Mouse (Mus musculus) hindbrain, embryonic 10.5 days (tissue): Measurements from ENCODE around the gene Ptprcap. TPM values are rescaled to one million over a fixed set of nuclear protein-coding genes. Genes with fewer than 3 reads are reported as not detected.

Source experiments
- DNase-seq: peaks from one replicate; pipeline ENCODE4 v3.0.0-alpha.2; 2017; ENCODE audit warnings: low spot score
- H3K27ac ChIP-seq: fragments of 300-500 bp; sonication (generic); 2 replicates; pipeline ENCODE4 v1.5.1; 2016; ENCODE audit warnings: mild to moderate bottlenecking, moderate library complexity
- H3K27me3 ChIP-seq: fragments of 300-500 bp; sonication (generic); 2 replicates; pipeline ENCODE4 v1.6.1; 2016; ENCODE audit warnings: mild to moderate bottlenecking; ENCODE audit not compliant: poor library complexity, insufficient read depth, severe bottlenecking
- H3K36me3 ChIP-seq: fragments of 300-500 bp; sonication (generic); 2 replicates; pipeline ENCODE4 v1.6.1; 2016; ENCODE audit warnings: mild to moderate bottlenecking, moderate library complexity
- H3K4me1 ChIP-seq: fragments of 300-500 bp; sonication (generic); replicated peaks from 2 replicates; pipeline ENCODE4 v1.6.1; 2016; ENCODE audit warnings: mild to moderate bottlenecking
- H3K4me3 ChIP-seq: fragments of 300-500 bp; sonication (generic); 2 replicates; pipeline ENCODE4 v1.5.1; 2016; ENCODE audit warnings: mild to moderate bottlenecking, moderate library complexity
- H3K9me3 ChIP-seq: fragments of 300-500 bp; sonication (generic); 2 replicates; pipeline ENCODE4 v1.6.1; 2016; ENCODE audit warnings: mild to moderate bottlenecking, moderate library complexity
- WGBS: fragments of 180-500 bp; shearing (Covaris S2); methylation state at CpG from one replicate; pipeline ENCODE4 v1.1.7; 2016; 5-methylcytosine and 5-hydroxymethylcytosine counted together
- polyA plus RNA-seq: library from polyadenylated mRNA; unstranded; fragments of >200 nt; fragmentation: Nextera tagmentation; extraction: Ambion mirVana; gene quantifications from 2 replicates; pipeline ENCODE4 v1.2.1, GENCODE M21; 2016

Ptprcap gene
- polyA plus RNA-seq, 1 experiment from 2014 or later = 0.51 TPM

DNA sequence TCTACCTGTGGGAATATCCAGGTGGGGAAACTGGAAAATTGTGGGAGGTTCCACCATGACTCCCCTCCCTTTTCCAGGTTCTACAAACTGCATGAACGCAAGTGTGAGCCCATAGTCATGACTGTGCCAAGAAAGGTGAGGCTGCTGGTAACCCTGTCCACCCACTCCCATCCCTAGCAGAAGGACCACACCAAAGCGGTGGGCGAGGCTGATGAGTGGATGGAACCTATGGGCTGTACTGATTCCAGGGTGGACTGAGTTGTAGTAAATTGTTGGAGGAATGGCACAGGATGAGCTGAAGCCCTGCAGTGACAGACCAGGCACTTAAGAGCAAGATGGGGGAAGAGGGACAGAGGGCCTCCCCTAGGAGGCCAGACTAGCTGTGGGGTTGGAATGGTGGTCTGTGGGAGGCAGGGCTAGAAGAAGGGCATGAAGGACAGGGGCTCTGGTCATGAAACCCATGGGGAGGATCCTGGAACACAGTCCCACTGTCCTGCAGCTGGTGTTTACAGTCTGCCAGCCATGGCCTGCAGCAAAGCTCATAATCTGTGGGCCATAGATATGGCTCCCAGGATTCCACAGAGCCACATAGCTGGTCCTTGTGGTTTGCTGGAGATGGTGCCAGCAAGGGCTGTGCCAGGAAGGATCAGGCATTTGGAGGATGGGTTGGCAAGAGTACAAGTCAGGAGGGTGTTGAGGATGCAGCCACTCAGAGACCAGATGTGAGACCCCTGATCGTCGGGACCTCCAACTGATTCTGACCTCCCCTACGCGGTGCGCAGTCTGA is 766 bp upstream of the Ptprcap start:
- Histone ChIP-seq H3K4me1 (peaks cover 44% of the 10 kb centered on the region), H3K36me3 (peaks cover 70% of the 10 kb centered on the region), H3K9me3 (no peaks in the 10 kb centered on the region), H3K27ac (no peak overlapping the region), H3K27me3 (no peaks in the 10 kb centered on the region), H3K4me3 (no peak overlapping the region)
- DNase-seq = no peak
- 90% methylated on average over 8 of the region's 8 CpGs for WGBS

DNA sequence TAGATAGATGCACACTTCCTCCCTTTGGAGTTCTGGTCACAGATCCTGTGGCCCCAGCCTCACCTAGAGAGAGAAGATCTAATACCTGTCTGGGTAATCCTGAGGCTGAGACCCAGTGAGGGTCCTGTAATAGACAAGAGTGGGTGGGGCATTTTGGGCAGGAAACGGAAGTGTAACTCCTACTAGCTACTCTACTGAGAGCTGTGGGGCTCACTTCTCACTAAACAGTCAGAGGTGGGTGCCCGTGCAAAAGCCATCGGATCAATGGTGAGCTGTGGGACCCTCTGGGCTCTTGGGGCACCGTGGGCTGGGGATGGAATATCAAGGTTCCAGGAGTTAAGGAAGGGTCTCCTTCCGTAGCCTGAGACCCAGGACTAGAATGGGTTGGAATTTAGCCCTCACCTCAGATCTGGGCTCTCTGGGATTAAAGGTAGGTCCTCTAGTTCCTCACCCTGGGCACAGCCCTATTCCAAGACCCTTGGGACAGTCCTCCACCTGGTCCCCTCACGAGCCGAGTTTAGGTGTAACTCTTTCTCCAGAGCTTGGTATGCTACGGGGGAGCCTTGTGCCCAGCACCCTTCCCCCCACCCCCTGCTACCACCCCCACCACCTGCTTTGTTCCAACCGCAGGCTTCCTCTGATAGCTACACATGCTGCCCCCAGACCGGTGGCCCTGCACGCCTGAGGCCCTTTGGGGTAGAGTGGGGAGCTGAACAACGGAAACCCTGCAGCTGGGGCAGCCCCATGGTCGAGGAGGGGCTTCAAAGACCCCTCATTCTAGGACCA is 1.2 kb downstream of the Ptprcap start:
- H3K36me3 ChIP-seq = peaks cover 90% of the 10 kb centered on the region
- H3K4me3 ChIP-seq = no peak overlapping the region
- H3K9me3 ChIP-seq = no peaks in the 10 kb centered on the region
- no peaks in the 10 kb centered on the region for H3K27me3 ChIP-seq
- H3K4me1 ChIP-seq = peaks cover 25% of the 10 kb centered on the region
- DNase-seq = no peak
- WGBS = 81% methylated on average over 13 of the region's 13 CpGs
- H3K27ac ChIP-seq = no peak overlapping the region

GRCm38 (mm10) chr19:4155223-4156072 is 2.0 kb downstream of the Ptprcap start:
- Histone ChIP-seq H3K27ac (peak overlapping the region; percentile 76), H3K4me3 (no peak overlapping the region), H3K27me3 (no peaks in the 10 kb centered on the region), H3K4me1 (peaks cover 17% of the 10 kb centered on the region), H3K9me3 (no peaks in the 10 kb centered on the region), H3K36me3 (peaks cover 88% of the 10 kb centered on the region)
- WGBS = 76% methylated on average over 6 of the region's 6 CpGs
- DNase-seq = no peak

GRCm38 (mm10) chr19:4156073-4156579 is 2.7 kb downstream of the Ptprcap start:
- Histone ChIP-seq H3K36me3 (peaks cover 88% of the 10 kb centered on the region), H3K27me3 (no peaks in the 10 kb centered on the region), H3K4me3 (no peak overlapping the region), H3K27ac (peak overlapping the region; percentile 76), H3K9me3 (no peaks in the 10 kb centered on the region), H3K4me1 (peaks cover 17% of the 10 kb centered on the region)
- 75% methylated on average over 20 of the region's 20 CpGs for WGBS
- DNase-seq = no peak

DNA sequence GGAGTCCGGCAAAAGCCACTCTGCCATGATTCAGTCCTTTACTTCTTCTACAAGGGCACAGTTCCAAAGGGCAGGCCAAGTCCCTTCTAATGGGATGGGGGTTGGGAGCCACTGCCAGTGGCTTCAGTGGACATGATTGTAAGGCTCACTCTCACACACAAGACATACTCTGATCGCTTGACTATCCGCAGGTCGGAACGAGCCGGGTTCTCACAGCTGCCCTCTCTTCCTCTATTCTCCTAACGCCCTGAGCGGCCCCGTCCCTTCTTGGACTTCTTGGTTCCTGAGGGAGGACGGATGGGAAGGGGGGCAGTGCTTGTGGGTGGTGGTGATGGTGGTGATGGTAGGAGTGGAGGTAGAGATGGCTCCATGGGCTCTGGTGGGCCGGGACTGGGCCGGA is 3.4 kb downstream of the Ptprcap start:
- no peak for DNase-seq
- Histone ChIP-seq H3K4me3 (no peak overlapping the region), H3K27ac (no peak overlapping the region), H3K4me1 (peaks cover 17% of the 10 kb centered on the region), H3K9me3 (no peaks in the 10 kb centered on the region), H3K36me3 (peaks cover 88% of the 10 kb centered on the region), H3K27me3 (no peaks in the 10 kb centered on the region)
- WGBS = 92% methylated on average over 12 of the region's 12 CpGs

DNA sequence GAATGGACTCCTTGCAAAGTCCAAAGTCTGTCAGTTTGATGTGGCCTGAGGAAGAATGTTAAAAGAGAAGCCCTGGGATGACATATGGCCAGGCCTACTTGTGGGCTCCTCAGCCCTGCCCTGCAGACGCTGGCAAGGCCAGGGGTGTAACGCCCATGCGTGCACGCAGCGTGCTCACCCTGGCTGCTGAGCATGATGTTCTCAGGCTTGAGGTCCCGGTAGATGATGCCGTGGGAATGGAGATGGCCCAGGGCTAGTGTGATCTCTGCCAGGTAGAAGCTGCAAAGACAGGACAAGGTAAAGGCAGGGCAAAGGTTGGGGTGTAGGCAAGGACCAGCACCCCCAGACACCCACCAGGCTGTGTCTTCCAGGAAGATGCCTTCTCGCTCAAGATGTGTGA is 5.6 kb downstream of the Ptprcap start:
- H3K27ac ChIP-seq = no peak overlapping the region
- no peaks in the 10 kb centered on the region for H3K27me3 ChIP-seq
- H3K4me3 ChIP-seq = no peak overlapping the region
- H3K36me3 ChIP-seq = peaks cover 67% of the 10 kb centered on the region
- no peaks in the 10 kb centered on the region for H3K9me3 ChIP-seq
- 97% methylated on average over 8 of the region's 8 CpGs for WGBS
- H3K4me1 ChIP-seq = peaks cover 27% of the 10 kb centered on the region
- DNase-seq = no peak

GRCm38 (mm10) chr19:4162646-4163542 is 9.5 kb downstream of the Ptprcap start, which contains the start of gene Rps6kb2:
Gene Rps6kb2, minus strand, starts transcription at chr19:4163354.
- Histone ChIP-seq H3K4me3 (peak within 1 kb of the TSS; percentile 82), H3K27me3 (no peaks in the 10 kb centered on the region), H3K9me3 (no peaks in the 10 kb centered on the region), H3K36me3 (peaks cover 39% of the 10 kb centered on the region), H3K27ac (peak within 1 kb of the TSS; percentile 86), H3K4me1 (peaks cover 25% of the 10 kb centered on the region)
- 6% methylated on average over 42 of the region's 42 CpGs for WGBS
- DNase-seq = peak; percentile 95

- no peaks in the 10 kb centered on the region for H3K27me3 ChIP-seq
- peak overlapping the region; percentile 82 for H3K4me3 ChIP-seq
- H3K27ac ChIP-seq = peak overlapping the region; percentile 86
- H3K9me3 ChIP-seq = no peaks in the 10 kb centered on the region
- no peak for DNase-seq
- WGBS = 36% methylated on average over 4 of the region's 4 CpGs
- peaks cover 25% of the 10 kb centered on the region for H3K4me1 ChIP-seq
- peaks cover 32% of the 10 kb centered on the region for H3K36me3 ChIP-seq
Observed at GRCm38 (mm10) chr19:4163543-4163887, 10.1 kb downstream of the Ptprcap start.

DNA sequence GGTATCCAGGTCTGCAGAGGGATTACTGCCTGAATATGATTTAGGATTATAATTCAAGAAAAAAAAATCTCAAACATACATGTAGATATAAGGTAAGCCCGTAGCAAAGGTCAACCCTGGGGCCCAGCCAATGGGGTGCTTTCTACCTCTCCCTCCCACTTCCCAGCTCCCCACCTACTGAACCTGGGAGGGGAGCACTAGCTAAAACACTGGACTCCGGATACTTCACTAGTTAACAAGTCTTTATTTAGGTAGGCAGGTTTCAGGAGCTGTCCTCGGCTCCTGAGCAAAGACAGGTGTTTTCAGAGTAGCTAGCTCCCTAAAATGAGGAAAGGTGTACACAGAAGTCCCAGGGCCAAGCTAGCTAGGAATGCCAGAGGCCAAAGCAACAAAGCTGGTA is 10.7 kb downstream of the Ptprcap start:
- Histone ChIP-seq H3K4me3 (no peak overlapping the region), H3K27me3 (no peaks in the 10 kb centered on the region), H3K4me1 (peaks cover 25% of the 10 kb centered on the region), H3K9me3 (no peaks in the 10 kb centered on the region), H3K27ac (peak overlapping the region; percentile 86; the same call in 1 of the 2 replicates), H3K36me3 (peaks cover 27% of the 10 kb centered on the region)
- DNase-seq = no peak
- 85% methylated on average over 3 of the region's 3 CpGs for WGBS

GRCm38 (mm10) chr19:4164721-4165120 is 11.3 kb downstream of the Ptprcap start:
- no peak for DNase-seq
- Histone ChIP-seq H3K9me3 (no peaks in the 10 kb centered on the region), H3K27me3 (no peaks in the 10 kb centered on the region), H3K27ac (peak overlapping the region; percentile 40; the same call in 1 of the 2 replicates), H3K36me3 (peaks cover 20% of the 10 kb centered on the region), H3K4me1 (peaks cover 28% of the 10 kb centered on the region), H3K4me3 (no peak overlapping the region)
- 75% methylated on average over 2 of the region's 2 CpGs for WGBS

DNA sequence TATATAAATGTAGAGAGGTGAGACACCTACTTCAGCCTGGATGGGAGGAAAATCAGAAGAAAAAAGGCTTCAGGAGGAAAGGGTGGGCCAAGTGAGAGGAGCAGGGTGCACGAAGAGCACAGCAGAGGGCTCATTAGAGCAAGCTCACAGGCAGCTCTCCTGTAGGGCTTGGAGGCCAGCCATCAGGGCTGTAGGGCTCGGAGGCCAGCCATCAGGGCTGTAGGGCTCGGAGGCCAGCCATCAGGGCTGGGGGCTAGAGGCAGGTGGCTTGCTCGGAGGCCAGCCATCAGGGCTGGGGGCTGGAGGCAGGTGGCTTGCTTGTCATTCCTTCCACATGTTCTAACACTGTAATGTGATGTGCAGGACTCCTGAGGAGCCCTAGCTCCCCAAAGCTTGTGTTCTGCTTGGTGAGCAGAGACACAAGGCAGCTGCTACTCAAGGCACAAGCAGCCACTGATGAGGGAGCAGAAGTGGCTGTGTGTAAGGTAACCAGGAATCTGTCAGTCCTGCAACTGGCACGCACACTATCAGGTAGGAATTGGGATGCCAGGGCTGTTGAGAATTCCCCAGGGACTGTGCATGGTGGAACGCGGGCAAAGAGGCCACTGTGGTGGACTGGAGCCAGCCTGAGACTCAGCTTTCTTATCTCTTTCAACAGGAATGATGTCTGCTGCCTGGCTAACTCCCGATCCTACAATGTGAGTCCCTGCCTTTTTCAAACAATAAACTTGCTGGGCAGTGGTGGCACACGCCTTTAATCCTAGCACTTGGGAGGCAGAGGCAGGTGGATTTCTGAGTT is 13.5 kb downstream of the Ptprcap start:
- no peaks in the 10 kb centered on the region for H3K9me3 ChIP-seq
- no peak for DNase-seq
- H3K4me1 ChIP-seq = peaks cover 48% of the 10 kb centered on the region
- H3K27me3 ChIP-seq = peaks cover 13% of the 10 kb centered on the region
- 83% methylated on average over 9 of the region's 9 CpGs for WGBS
- no peak overlapping the region for H3K4me3 ChIP-seq
- no peak overlapping the region for H3K27ac ChIP-seq
- peaks cover 1% of the 10 kb centered on the region for H3K36me3 ChIP-seq
